Mouse (Mus musculus): ENCODE results near the gene Rnf8. TPM values are rescaled to one million over a fixed set of nuclear protein-coding genes. Genes with fewer than 3 reads are reported as not detected.

Gene Rnf8
- polyA plus RNA-seq (2014; fragmentation: Illumina TruSeq; extraction: RNeasy Lipid Tissue Mini Kit (QIAGEN cat#74804); ENCODE audit: low read depth, low replicate concordance) = 23.1 TPM

GRCm38 (mm10) chr17:29614115-29615023, at the start of gene Rnf8, which contains the start of gene Gm28043:
Gene Rnf8 (plus strand): TSS chr17:29614790.
Gene Gm28043 (plus strand): TSS chr17:29614876.

GRCm38 (mm10) chr17:29660076-29660761, 45.6 kb downstream of the Rnf8 start, which contains the start of gene Cmtr1:
Gene Cmtr1 (plus strand): TSS chr17:29660595.

Other genes starting within 250 kb of the Rnf8 start
- gene Pim1, start 124.0 kb upstream of the Rnf8 start, polyA plus RNA-seq (2014; fragmentation: Illumina TruSeq; extraction: RNeasy Lipid Tissue Mini Kit (QIAGEN cat#74804); ENCODE audit: low read depth, low replicate concordance) = 29.5 TPM
- not detected for gene Gm17657, start 65.2 kb upstream of the Rnf8 start, polyA plus RNA-seq (2014; fragmentation: Illumina TruSeq; extraction: RNeasy Lipid Tissue Mini Kit (QIAGEN cat#74804); ENCODE audit: low read depth, low replicate concordance)
- 13.7 TPM for gene Tbc1d22b, start 65.0 kb upstream of the Rnf8 start, polyA plus RNA-seq (2014; fragmentation: Illumina TruSeq; extraction: RNeasy Lipid Tissue Mini Kit (QIAGEN cat#74804); ENCODE audit: low read depth, low replicate concordance)
- not detected for gene Tmem217, start 62.4 kb upstream of the Rnf8 start, polyA plus RNA-seq (2014; fragmentation: Illumina TruSeq; extraction: RNeasy Lipid Tissue Mini Kit (QIAGEN cat#74804); ENCODE audit: low read depth, low replicate concordance)
- 1.7 TPM for gene Gm28043, start 86 bp downstream of the Rnf8 start, polyA plus RNA-seq (2014; fragmentation: Illumina TruSeq; extraction: RNeasy Lipid Tissue Mini Kit (QIAGEN cat#74804); ENCODE audit: low read depth, low replicate concordance)
- gene Cmtr1, start 45.8 kb downstream of the Rnf8 start, polyA plus RNA-seq (2014; fragmentation: Illumina TruSeq; extraction: RNeasy Lipid Tissue Mini Kit (QIAGEN cat#74804); ENCODE audit: low read depth, low replicate concordance) = 50.6 TPM
- gene Ccdc167, start 102.3 kb downstream of the Rnf8 start, polyA plus RNA-seq (2014; fragmentation: Illumina TruSeq; extraction: RNeasy Lipid Tissue Mini Kit (QIAGEN cat#74804); ENCODE audit: low read depth, low replicate concordance) = 8.6 TPM